Mouse (Mus musculus) ES-E14 (cell line): ENCODE results near the gene Pnp. TPM values are rescaled to one million over a fixed set of nuclear protein-coding genes. Genes with fewer than 3 reads are reported as not detected.
"Not testable (repeated sequence)": the region's sequence is repeated elsewhere in the genome, so short reads cannot be mapped to it uniquely, and the experiment has no call there.

Source experiments
- DNase-seq: peaks from one replicate; pipeline ENCODE4 v3.0.0-alpha.2; 2013; ENCODE audit warnings: low read depth, low spot score
- H3K27ac ChIP-seq: 2 replicates; pipeline ENCODE4 v1.5.1; 2012; ENCODE audit warnings: low read depth, mild to moderate bottlenecking, low read length, moderate library complexity, mixed read lengths; ENCODE audit not compliant: poor library complexity, insufficient read depth, severe bottlenecking
- H3K36me3 ChIP-seq: 2 replicates; pipeline ENCODE4 v1.6.1; 2012; ENCODE audit warnings: mild to moderate bottlenecking, low read length, moderate library complexity, mixed read lengths; ENCODE audit not compliant: control insufficient read depth, poor library complexity, insufficient read depth, severe bottlenecking
- H3K4me1 ChIP-seq, 2 experiments: fragments of 150-350 bp in 1 of 2; sonication (generic) in 1 of 2; 2 replicates each; pipeline ENCODE4 v1.6.1; 2012; ENCODE audit warnings: low read length in 2 of 2, mild to moderate bottlenecking in 1 of 2, mixed read lengths in 1 of 2; ENCODE audit not compliant: control insufficient read depth in 2 of 2, insufficient read depth in 2 of 2, poor library complexity in 1 of 2
- H3K4me3 ChIP-seq, 2 experiments: fragments of 150-350 bp in 1 of 2; sonication (generic) in 1 of 2; 2 replicates each; pipeline ENCODE4 v1.5.1; 2012; ENCODE audit warnings: low read length in 2 of 2, low read depth in 1 of 2, mild to moderate bottlenecking in 1 of 2, mixed read lengths in 1 of 2; ENCODE audit not compliant: insufficient read depth in 1 of 2, poor library complexity in 1 of 2, severe bottlenecking in 1 of 2
- H3K9ac ChIP-seq: 2 replicates; pipeline ENCODE4 v1.6.1; 2012; ENCODE audit warnings: low read depth, mild to moderate bottlenecking, low read length, mixed read lengths; ENCODE audit not compliant: poor library complexity, insufficient read depth, severe bottlenecking
- H3K9me3 ChIP-seq: fragments of 150-350 bp; sonication (generic); 2 replicates; pipeline ENCODE4 v1.6.1; 2012; ENCODE audit warnings: low read depth, mild to moderate bottlenecking, low read length; ENCODE audit not compliant: control insufficient read depth, insufficient read depth
- CHD2 ChIP-seq: IDR thresholded peaks from 2 replicates; pipeline ENCODE4 v1.6.1; 2014; ENCODE audit warnings: mild to moderate bottlenecking, low read depth, low read length, inconsistent platforms
- HCFC1 ChIP-seq: IDR thresholded peaks from 2 replicates; pipeline ENCODE4 v1.6.1; 2012; ENCODE audit warnings: low read length, inconsistent platforms, borderline replicate concordance; ENCODE audit not compliant: insufficient read depth
- MAFK ChIP-seq: IDR thresholded peaks from 2 replicates; pipeline ENCODE4 v1.6.1; 2014; ENCODE audit warnings: mild to moderate bottlenecking, low read depth, low read length, inconsistent platforms; ENCODE audit not compliant: insufficient read depth
- ZC3H11A ChIP-seq: IDR thresholded peaks from 2 replicates; pipeline ENCODE4 v1.6.1; 2012; ENCODE audit warnings: low read depth, mild to moderate bottlenecking, inconsistent platforms, low read length, borderline replicate concordance
- ZNF384 ChIP-seq: IDR thresholded peaks from 2 replicates; pipeline ENCODE4 v1.6.1; 2012; ENCODE audit warnings: low read depth, low read length, inconsistent platforms
- in situ Hi-C, 2 experiments: fragments of 600-800 bp; cut with MboI; formaldehyde crosslinking; loops; one replicate each; pipeline ENCODE4 v1.15.1; 2025; ENCODE audit warnings: low sequenced_read_pairs in 2 of 2, inconsistent platforms in 1 of 2; ENCODE audit not compliant: unreplicated experiment in 2 of 2
- total RNA-seq: library from RNA; depleted of rRNA; stranded (reverse); fragments of 300-350 nt; gene quantifications from 2 replicates; pipeline ENCODE4 v1.2.3, GENCODE M21; 2012

Gene Pnp
- total RNA-seq, 1 experiment = 74.8 TPM

- TF ChIP-seq HCFC1 (no peak), ZC3H11A (no peak), MAFK (no peak), ZNF384 (no peak), CHD2 (no peak)
- Histone ChIP-seq H3K9me3 (no peaks in the 10 kb centered on the region), H3K27ac (no peak overlapping the region), H3K36me3 (no peaks in the 10 kb centered on the region), H3K4me1 (peaks cover 0 to 2% of the 10 kb centered on the region in 2 experiments; a peak in 1 of 4 replicates), H3K9ac (no peak overlapping the region), H3K4me3 (no peak overlapping the region)
- no peak for DNase-seq
- in situ Hi-C loops = no loop called here
These were observed 35.5 kb upstream of the Pnp start for GRCm38 (mm10) chr14:50895407-50895806.

- H3K36me3 ChIP-seq = no peaks in the 10 kb centered on the region
- H3K9me3 ChIP-seq = no peaks in the 10 kb centered on the region
- no peak overlapping the region for H3K27ac ChIP-seq
- in situ Hi-C loops = no loop called here
- no peak for DNase-seq
- peak overlapping the region; percentile 12; the same call in 1 of the 2 replicates for H3K9ac ChIP-seq
- H3K4me3 ChIP-seq = peak overlapping the region; percentile 54 to 59
- TF ChIP-seq ZC3H11A (no peak), HCFC1 (no peak), CHD2 (no peak), MAFK (no peak), ZNF384 (no peak)
- H3K4me1 ChIP-seq = peaks cover 0 to 2% of the 10 kb centered on the region in 2 experiments; a peak in 1 of 4 replicates
These were observed 34.7 kb upstream of the Pnp start for GRCm38 (mm10) chr14:50895985-50896746.

GRCm38 (mm10) chr14:50896747-50897373 is 34.0 kb upstream of the Pnp start:
- Histone ChIP-seq H3K36me3 (no peaks in the 10 kb centered on the region), H3K9me3 (no peaks in the 10 kb centered on the region), H3K27ac (no peak overlapping the region), H3K9ac (peak overlapping the region; percentile 12; the same call in 1 of the 2 replicates), H3K4me3 (peak overlapping the region; percentile 54 to 59), H3K4me1 (no peaks in the 10 kb centered on the region)
- in situ Hi-C loops = no loop called here
- TF ChIP-seq HCFC1 (no peak), ZNF384 (no peak), CHD2 (no peak)
- DNase-seq = no peak

GRCm38 (mm10) chr14:50897374-50897765 is 33.5 kb upstream of the Pnp start, which contains the start of gene Klhl33:
Klhl33 (minus strand) TSS chr14:50897507.
- Histone ChIP-seq H3K27ac (no peak within 1 kb of the TSS), H3K4me1 (no peaks in the 10 kb centered on the region), H3K9me3 (no peaks in the 10 kb centered on the region), H3K4me3 (peak within 1 kb of the TSS; percentile 54 to 59), H3K9ac (peak within 1 kb of the TSS; percentile 12; the same call in 1 of the 2 replicates), H3K36me3 (no peaks in the 10 kb centered on the region)
- in situ Hi-C loops = no loop called here
- no peak for DNase-seq
- no peak for TF ChIP-seq HCFC1
- no peak for TF ChIP-seq ZC3H11A
- TF ChIP-seq MAFK = no peak
- TF ChIP-seq ZNF384 = no peak
- TF ChIP-seq CHD2 = no peak

- in situ Hi-C loops, H3K36me3 ChIP-seq, DNase-seq, H3K9ac ChIP-seq, H3K4me1 ChIP-seq, H3K9me3 ChIP-seq, H3K4me3 ChIP-seq, H3K27ac ChIP-seq: not testable (repeated sequence)
These were observed 32.9 kb upstream of the Pnp start for GRCm38 (mm10) chr14:50897992-50898391.
